Mouse (Mus musculus): ENCODE results near the gene Ifi211. TPM values are rescaled to one million over a fixed set of nuclear protein-coding genes. Genes with fewer than 3 reads are reported as not detected.
"Not testable (repeated sequence)": the region's sequence is repeated elsewhere in the genome, so short reads cannot be mapped to it uniquely, and the experiment has no call there.

The Ifi211 gene
- polyA plus RNA-seq, 1 experiment from 2014 or later, result 0.28 TPM

DNA sequence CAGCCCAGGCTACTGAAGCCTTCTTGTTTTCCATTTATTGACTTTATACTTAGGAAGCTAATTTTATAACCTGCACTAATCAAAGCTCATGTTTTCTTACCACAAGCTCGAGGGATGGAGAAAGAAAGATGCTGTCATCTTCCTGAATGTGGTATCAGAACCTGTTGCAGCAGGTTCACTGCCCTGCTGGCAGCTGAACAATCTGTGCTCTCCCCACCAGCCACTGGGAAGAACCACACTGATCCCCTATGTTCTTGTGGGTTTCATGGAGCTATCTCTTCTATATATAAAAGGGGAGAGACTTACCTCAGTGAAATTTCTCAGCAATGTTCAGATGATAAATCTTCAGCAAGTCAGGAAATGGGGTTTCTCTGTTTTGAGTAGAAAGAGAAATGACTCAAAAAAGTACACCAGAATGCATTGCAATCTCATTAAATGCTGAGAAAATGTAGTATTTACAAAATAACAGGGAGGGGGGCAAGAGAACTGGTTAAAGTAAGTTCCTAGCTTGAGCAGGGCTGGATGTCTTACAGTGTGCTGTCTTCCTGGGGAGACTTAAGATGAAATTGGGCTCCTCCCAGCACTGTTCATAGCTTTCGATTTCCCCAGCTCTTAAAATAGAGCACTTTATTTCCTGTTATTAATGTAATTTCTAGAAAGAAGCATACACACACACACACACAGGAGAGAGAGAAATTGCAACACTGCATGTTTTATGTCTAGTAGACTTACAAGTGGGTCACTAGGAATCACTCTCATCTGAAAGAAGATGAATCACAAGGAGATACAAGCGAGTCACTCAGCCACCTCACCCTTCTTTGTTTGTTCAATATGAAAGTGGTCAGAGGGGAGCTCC, 29.3 kb upstream of the Ifi211 start, which contains the start of the genes Mndal and Ifi203:
Gene Mndal, minus strand, starts transcription at position 568 of the 856 bp plus-strand sequence.
Gene Ifi203, minus strand, starts transcription at position 749 of the 856 bp plus-strand sequence.
- H3K4me2 ChIP-seq (ENCODE audit: low read depth, low read length); H3K4me1 ChIP-seq (ENCODE audit: control insufficient read depth, insufficient read depth, low read length); H3K27me3 ChIP-seq (ENCODE audit: control insufficient read depth, insufficient read depth, low read length); H3K36me3 ChIP-seq (replicated peaks; ENCODE audit: control insufficient read depth, insufficient read depth, low read depth, low read length); H3K9me3 ChIP-seq (replicated peaks; ENCODE audit: control insufficient read depth, low read length); ATAC-seq (replicated peaks; ENCODE audit: insufficient number of reproducible peaks, low FRiP score, low TSS enrichment, low read depth); H3K27ac ChIP-seq (replicated peaks; ENCODE audit: low read depth, low read length); H3K9ac ChIP-seq (replicated peaks; ENCODE audit: low read length); DNase-seq (ENCODE audit: low spot score); H3K4me3 ChIP-seq (ENCODE audit: low read depth, low read length): not testable (repeated sequence)
- WGBS, result 64% methylated on average over 3 of the region's 3 CpGs

DNA sequence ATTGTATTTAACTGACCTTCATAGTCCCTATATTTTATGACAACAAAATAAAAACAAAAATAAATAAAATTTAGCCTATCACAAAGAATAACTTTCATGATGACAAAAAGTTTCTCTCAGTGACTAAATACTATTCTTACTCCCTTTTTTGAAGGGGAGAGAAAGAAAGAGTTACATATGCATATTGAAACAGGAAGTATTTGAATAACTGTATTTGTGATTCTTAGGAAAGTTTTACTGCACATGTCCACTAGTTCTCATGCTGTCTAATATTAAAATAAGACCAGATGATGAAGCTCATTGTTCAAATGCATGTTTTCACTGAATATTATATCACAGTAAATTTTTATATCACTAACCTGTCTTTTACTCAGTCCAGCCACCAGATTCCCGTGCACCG, 28.7 kb upstream of the Ifi211 start:
- H3K4me1 ChIP-seq (ENCODE audit: control insufficient read depth, insufficient read depth, low read length); H3K4me3 ChIP-seq (ENCODE audit: low read depth, low read length); H3K9ac ChIP-seq (replicated peaks; ENCODE audit: low read length); ATAC-seq (replicated peaks; ENCODE audit: insufficient number of reproducible peaks, low FRiP score, low TSS enrichment, low read depth); H3K27ac ChIP-seq (replicated peaks; ENCODE audit: low read depth, low read length); DNase-seq (ENCODE audit: low spot score); H3K9me3 ChIP-seq (replicated peaks; ENCODE audit: control insufficient read depth, low read length); H3K27me3 ChIP-seq (ENCODE audit: control insufficient read depth, insufficient read depth, low read length); H3K36me3 ChIP-seq (replicated peaks; ENCODE audit: control insufficient read depth, insufficient read depth, low read depth, low read length); H3K4me2 ChIP-seq (ENCODE audit: low read depth, low read length): not testable (repeated sequence)
- 92% methylated on average over 2 of the region's 2 CpGs for WGBS

DNA sequence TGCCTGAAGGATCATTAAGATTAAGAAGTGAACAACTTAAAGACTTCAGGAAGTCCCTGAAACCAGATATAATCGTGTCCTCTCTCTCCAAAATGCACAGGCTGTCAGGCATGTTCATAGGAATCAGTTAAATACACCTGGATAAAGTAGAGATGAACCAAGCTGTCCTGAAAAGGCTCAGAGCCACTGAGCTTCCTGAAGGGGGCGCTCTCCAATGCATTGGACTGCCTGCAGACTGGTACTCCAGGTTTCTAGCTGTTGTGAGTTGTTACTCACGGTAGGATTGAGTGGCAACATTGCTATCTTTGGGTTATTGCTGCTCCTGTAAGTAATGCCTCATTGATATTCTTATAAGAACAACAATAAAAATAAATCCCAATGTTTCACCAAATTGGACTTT, 6.4 kb upstream of the Ifi211 start:
- H3K9me3 ChIP-seq (replicated peaks; ENCODE audit: control insufficient read depth, low read length); H3K9ac ChIP-seq (replicated peaks; ENCODE audit: low read length); H3K4me1 ChIP-seq (ENCODE audit: control insufficient read depth, insufficient read depth, low read length); H3K27me3 ChIP-seq (ENCODE audit: control insufficient read depth, insufficient read depth, low read length); ATAC-seq (replicated peaks; ENCODE audit: insufficient number of reproducible peaks, low FRiP score, low TSS enrichment, low read depth); H3K4me3 ChIP-seq (ENCODE audit: low read depth, low read length); H3K27ac ChIP-seq (replicated peaks; ENCODE audit: low read depth, low read length); H3K36me3 ChIP-seq (replicated peaks; ENCODE audit: control insufficient read depth, insufficient read depth, low read depth, low read length); H3K4me2 ChIP-seq (ENCODE audit: low read depth, low read length); DNase-seq (ENCODE audit: low spot score): not testable (repeated sequence)
- WGBS, result 74% methylated on average over 2 of the region's 3 CpGs

DNA sequence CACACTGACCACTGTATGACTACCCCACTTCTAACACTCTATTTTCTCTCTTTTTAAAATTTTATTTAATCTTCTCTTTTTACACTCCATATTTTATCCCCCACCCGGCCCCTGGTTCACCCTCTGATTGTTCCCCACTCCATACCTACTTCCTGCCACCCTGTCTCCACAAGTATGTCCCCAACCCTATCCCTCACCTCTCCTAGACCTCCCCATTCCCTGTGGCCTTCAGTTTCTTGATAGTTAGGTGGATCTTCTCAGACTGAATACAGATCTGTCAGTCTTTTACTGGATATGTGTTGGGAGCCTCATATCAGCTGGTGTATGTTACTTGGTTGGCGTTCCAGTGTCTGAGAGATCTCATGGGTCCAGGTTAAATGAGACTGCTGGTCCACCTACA, 1.7 kb upstream of the Ifi211 start:
- Histone ChIP-seq H3K36me3 (replicated peaks; ENCODE audit: control insufficient read depth, insufficient read depth, low read depth, low read length) (no peaks in the 10 kb centered on the region), H3K27me3 (ENCODE audit: control insufficient read depth, insufficient read depth, low read length) (no peaks in the 10 kb centered on the region), H3K9ac (replicated peaks; ENCODE audit: low read length) (no peak overlapping the region), H3K4me2 (ENCODE audit: low read depth, low read length) (no peak overlapping the region), H3K4me3 (ENCODE audit: low read depth, low read length) (no peak overlapping the region), H3K9me3 (replicated peaks; ENCODE audit: control insufficient read depth, low read length) (no peaks in the 10 kb centered on the region), H3K4me1 (ENCODE audit: control insufficient read depth, insufficient read depth, low read length) (no peaks in the 10 kb centered on the region), H3K27ac (replicated peaks; ENCODE audit: low read depth, low read length) (no peak overlapping the region)
- ATAC-seq (replicated peaks; ENCODE audit: insufficient number of reproducible peaks, low FRiP score, low TSS enrichment, low read depth) (no peak; the same call in 1 of the 2 replicates), DNase-seq (ENCODE audit: low spot score) (no peak)
- 79% methylated on average over 2 of the region's 2 CpGs for WGBS

DNA sequence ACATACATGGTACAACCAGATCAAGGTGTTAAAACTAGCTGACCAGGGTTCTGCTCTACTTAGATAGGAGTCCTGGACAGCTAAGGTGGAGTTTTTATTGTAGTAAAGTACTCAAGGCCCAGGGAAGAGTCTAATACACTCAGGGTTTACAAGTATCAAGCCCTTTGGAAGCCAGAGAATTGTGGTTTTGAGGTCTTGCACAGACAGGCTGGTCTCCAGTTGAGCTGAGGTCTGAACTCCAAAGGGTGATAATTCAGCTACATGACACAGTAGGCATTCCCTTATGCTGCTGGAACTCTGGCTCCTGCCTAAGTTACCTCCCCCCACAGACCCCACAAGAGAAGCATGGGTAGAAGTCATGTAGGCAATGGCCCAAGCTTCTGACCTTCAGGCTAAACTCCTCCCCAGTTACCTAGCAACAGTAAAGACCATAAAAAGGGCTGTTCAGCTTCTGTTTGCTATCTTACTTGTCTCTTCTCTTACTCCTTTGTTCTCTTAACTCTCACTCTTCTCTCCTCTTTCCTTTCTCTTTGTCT, 478 bp upstream of the Ifi211 start:
- not testable (repeated sequence) for ATAC-seq (replicated peaks; ENCODE audit: insufficient number of reproducible peaks, low FRiP score, low TSS enrichment, low read depth); H3K36me3 ChIP-seq (replicated peaks; ENCODE audit: control insufficient read depth, insufficient read depth, low read depth, low read length); DNase-seq (ENCODE audit: low spot score); H3K9ac ChIP-seq (replicated peaks; ENCODE audit: low read length); H3K9me3 ChIP-seq (replicated peaks; ENCODE audit: control insufficient read depth, low read length); H3K27ac ChIP-seq (replicated peaks; ENCODE audit: low read depth, low read length); H3K4me2 ChIP-seq (ENCODE audit: low read depth, low read length); H3K4me1 ChIP-seq (ENCODE audit: control insufficient read depth, insufficient read depth, low read length); H3K27me3 ChIP-seq (ENCODE audit: control insufficient read depth, insufficient read depth, low read length); H3K4me3 ChIP-seq (ENCODE audit: low read depth, low read length)

DNA sequence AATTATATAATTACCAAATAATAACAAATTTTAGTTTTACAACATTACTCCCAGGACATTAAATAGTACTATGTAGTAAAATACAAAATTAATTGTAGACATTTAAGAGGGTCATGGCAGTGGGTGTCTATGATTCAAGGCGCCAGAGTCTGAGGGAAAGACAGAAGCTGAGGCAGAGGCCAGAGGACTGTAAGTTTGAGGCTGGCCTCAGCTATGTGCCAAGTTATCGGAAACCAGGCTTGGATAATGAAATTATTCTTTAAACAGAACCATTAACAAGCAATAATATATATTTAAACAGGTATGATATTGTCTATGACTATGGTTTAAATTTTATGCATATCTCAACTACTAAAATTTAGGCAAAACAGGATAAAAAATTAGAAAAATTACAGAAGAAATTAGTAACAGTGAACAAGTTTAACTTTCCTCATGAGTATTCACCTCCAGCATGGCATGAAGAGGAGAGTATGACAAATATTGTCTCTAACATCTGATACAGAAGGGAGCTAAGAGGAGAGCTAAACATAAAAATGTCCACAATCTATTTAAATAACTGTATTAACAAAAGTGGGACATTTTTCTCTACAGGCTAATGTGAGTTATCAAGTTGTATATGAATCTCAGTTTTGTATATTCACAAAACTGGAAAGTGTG, 910 bp downstream of the Ifi211 start:
- Histone ChIP-seq H3K9me3 (replicated peaks; ENCODE audit: control insufficient read depth, low read length) (no peaks in the 10 kb centered on the region), H3K4me2 (ENCODE audit: low read depth, low read length) (no peak overlapping the region), H3K36me3 (replicated peaks; ENCODE audit: control insufficient read depth, insufficient read depth, low read depth, low read length) (no peaks in the 10 kb centered on the region), H3K4me3 (ENCODE audit: low read depth, low read length) (no peak overlapping the region), H3K27ac (replicated peaks; ENCODE audit: low read depth, low read length) (no peak overlapping the region), H3K27me3 (ENCODE audit: control insufficient read depth, insufficient read depth, low read length) (no peaks in the 10 kb centered on the region), H3K9ac (replicated peaks; ENCODE audit: low read length) (no peak overlapping the region), H3K4me1 (ENCODE audit: control insufficient read depth, insufficient read depth, low read length) (no peaks in the 10 kb centered on the region)
- WGBS, result 89% methylated on average over 2 of the region's 2 CpGs
- ATAC-seq (replicated peaks; ENCODE audit: insufficient number of reproducible peaks, low FRiP score, low TSS enrichment, low read depth), result no peak
- no peak for DNase-seq (ENCODE audit: low spot score)

DNA sequence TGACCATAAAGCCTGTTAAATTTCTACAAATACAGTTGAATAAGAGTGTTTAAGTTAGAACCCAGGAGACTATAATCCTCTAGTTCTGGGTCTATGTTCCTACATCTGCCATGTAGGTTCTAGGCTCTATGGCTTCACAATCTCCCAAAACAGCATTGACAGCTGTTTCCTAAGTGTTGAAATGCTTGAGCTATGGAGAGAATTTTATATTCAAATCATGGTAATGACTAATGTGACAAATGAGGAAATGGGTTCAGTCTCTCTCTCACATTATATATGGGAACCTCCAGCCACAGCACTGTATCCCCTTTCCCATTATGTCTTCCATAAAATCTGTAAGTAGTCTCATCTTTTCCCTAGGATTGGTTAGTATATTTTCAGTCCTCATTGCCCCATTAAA, 4.5 kb downstream of the Ifi211 start:
- ATAC-seq (replicated peaks; ENCODE audit: insufficient number of reproducible peaks, low FRiP score, low TSS enrichment, low read depth); H3K27me3 ChIP-seq (ENCODE audit: control insufficient read depth, insufficient read depth, low read length); H3K9ac ChIP-seq (replicated peaks; ENCODE audit: low read length); H3K4me1 ChIP-seq (ENCODE audit: control insufficient read depth, insufficient read depth, low read length); DNase-seq (ENCODE audit: low spot score); H3K27ac ChIP-seq (replicated peaks; ENCODE audit: low read depth, low read length); H3K9me3 ChIP-seq (replicated peaks; ENCODE audit: control insufficient read depth, low read length); H3K4me3 ChIP-seq (ENCODE audit: low read depth, low read length); H3K36me3 ChIP-seq (replicated peaks; ENCODE audit: control insufficient read depth, insufficient read depth, low read depth, low read length); H3K4me2 ChIP-seq (ENCODE audit: low read depth, low read length): not testable (repeated sequence)

DNA sequence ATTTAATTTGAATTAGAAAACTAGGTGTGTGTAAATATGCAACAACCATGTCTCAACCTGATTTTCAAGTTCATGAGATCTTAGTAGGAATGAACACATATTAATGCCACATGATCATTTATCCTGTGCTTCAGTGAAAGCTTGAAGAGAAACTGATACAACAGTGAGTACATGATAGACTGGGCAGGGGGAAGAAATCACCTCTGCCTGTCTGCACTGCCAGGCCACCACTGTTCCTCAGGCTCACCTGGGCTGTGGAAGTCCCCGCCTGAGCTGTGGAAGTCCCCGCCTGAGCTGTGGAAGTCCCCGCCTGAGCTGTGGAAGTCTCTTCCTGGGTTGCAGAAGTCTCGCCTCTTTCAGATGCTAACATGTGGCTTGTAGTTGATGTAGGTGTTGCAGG, 7.0 kb downstream of the Ifi211 start:
- ATAC-seq (replicated peaks; ENCODE audit: insufficient number of reproducible peaks, low FRiP score, low TSS enrichment, low read depth); H3K4me1 ChIP-seq (ENCODE audit: control insufficient read depth, insufficient read depth, low read length); H3K27me3 ChIP-seq (ENCODE audit: control insufficient read depth, insufficient read depth, low read length); H3K4me2 ChIP-seq (ENCODE audit: low read depth, low read length); H3K9me3 ChIP-seq (replicated peaks; ENCODE audit: control insufficient read depth, low read length); H3K4me3 ChIP-seq (ENCODE audit: low read depth, low read length); H3K9ac ChIP-seq (replicated peaks; ENCODE audit: low read length); H3K36me3 ChIP-seq (replicated peaks; ENCODE audit: control insufficient read depth, insufficient read depth, low read depth, low read length); DNase-seq (ENCODE audit: low spot score); H3K27ac ChIP-seq (replicated peaks; ENCODE audit: low read depth, low read length): not testable (repeated sequence)
- 75% methylated on average over 4 of the region's 4 CpGs for WGBS

All from embryonic facial prominence, embryonic 11.5 days (tissue).